In genomic region chr14:61143869-61144268, GRCm38 (mm10) we compare ENCODE assay signal across 9 mouse cellular contexts. TPM values are rescaled to one million over a fixed set of nuclear protein-coding genes. Genes with fewer than 3 reads are reported as not detected.
DNase-seq lines count a peak whose midpoint lies in the region; ATAC-seq and TF ChIP-seq lines count a peak whose summit lies in the region.
"Had no signal": no experiment of that assay in that cellular context is flagged by ENCODE, and none has a peak within 500 bp of the region (broad histone marks: within the 10 kb centered on the region; RNA-seq: fewer than 3 reads in every experiment).

No protein-coding gene starts in this region.

- peak; percentile 67 for DNase-seq in hindbrain, embryonic 11.5 days (ENCODE audit: low spot score)
- DNase-seq in MEL-GATA-1-ER (ENCODE audit: extremely low read depth, low read depth), result peak; percentile 16
- peak; percentile 39 for DNase-seq in embryonic facial prominence, embryonic 14.5 days (ENCODE audit: low spot score)
- DNase-seq in lung, postnatal 0 days (ENCODE audit: low spot score), result peak; percentile 53
- peak; percentile 45 for DNase-seq in thymus, postnatal 0 days (ENCODE audit: low spot score)
- DNase-seq in frontal cortex, postnatal 36 days (ENCODE audit: low spot score in 2 of 2), result no peak
- DNase-seq in layer of hippocampus, postnatal 25 days (ENCODE audit: extremely low spot score in 1 of 2, low spot score in 1 of 2), result no peak

- 33% methylated on average over 11 of the region's 11 CpGs for WGBS in hindbrain, embryonic 11.5 days
- 42% methylated on average over 11 of the region's 11 CpGs for WGBS in hindbrain, embryonic 12.5 days
- WGBS in embryonic facial prominence, embryonic 14.5 days, result 45% methylated on average over 11 of the region's 11 CpGs
- WGBS in lung, postnatal 0 days, result 32% methylated on average over 11 of the region's 11 CpGs

- H3K9ac ChIP-seq in hindbrain, embryonic 11.5 days (ENCODE audit: low read depth, low read length), result no peak overlapping the region
- H3K9ac ChIP-seq in hindbrain, embryonic 12.5 days, result no peak overlapping the region
- no peak overlapping the region for H3K9ac ChIP-seq in embryonic facial prominence, embryonic 14.5 days (ENCODE audit: low read depth, low read length)
- H3K9ac ChIP-seq in lung, postnatal 0 days (replicated peaks; ENCODE audit: low read depth), result no peak overlapping the region
- H3K9ac ChIP-seq: midbrain, embryonic 12.5 days had no signal

- peak; percentile 73 for TF ChIP-seq CTCF in lung, postnatal 0 days (IDR thresholded peaks at IDR 0.05)

- no peaks in the 10 kb centered on the region for H3K9me3 ChIP-seq in hindbrain, embryonic 11.5 days (ENCODE audit: control insufficient read depth, low read length)
- H3K9me3 ChIP-seq in hindbrain, embryonic 12.5 days (replicated peaks), result no peaks in the 10 kb centered on the region
- H3K9me3 ChIP-seq in embryonic facial prominence, embryonic 14.5 days (ENCODE audit: control insufficient read depth, low read length), result no peaks in the 10 kb centered on the region
- H3K9me3 ChIP-seq in lung, postnatal 0 days (ENCODE audit: low read length), result no peaks in the 10 kb centered on the region
- H3K9me3 ChIP-seq: midbrain, embryonic 12.5 days had no signal

- no peak overlapping the region for H3K4me3 ChIP-seq in hindbrain, embryonic 11.5 days (ENCODE audit: low read depth, low read length)
- H3K4me3 ChIP-seq in hindbrain, embryonic 12.5 days, result no peak overlapping the region
- H3K4me3 ChIP-seq in embryonic facial prominence, embryonic 14.5 days (ENCODE audit: low read depth, low read length), result no peak overlapping the region
- H3K4me3 ChIP-seq in lung, postnatal 0 days (ENCODE audit: low read depth, low read length), result no peak overlapping the region
- H3K4me3 ChIP-seq: midbrain, embryonic 12.5 days had no signal

- ATAC-seq in hindbrain, embryonic 11.5 days (ENCODE audit: low FRiP score), result no peak
- no peak for ATAC-seq in hindbrain, embryonic 12.5 days (ENCODE audit: low FRiP score)
- peak; percentile 70; the same call in 1 of the 2 replicates for ATAC-seq in embryonic facial prominence, embryonic 14.5 days (ENCODE audit: low read depth)
- no peak for ATAC-seq in lung, postnatal 0 days

- H3K4me1 ChIP-seq in hindbrain, embryonic 11.5 days (replicated peaks; ENCODE audit: control insufficient read depth, insufficient read depth, low read length), result no peaks in the 10 kb centered on the region
- no peaks in the 10 kb centered on the region; the same call in 1 of the 2 replicates for H3K4me1 ChIP-seq in hindbrain, embryonic 12.5 days
- peaks cover 6% of the 10 kb centered on the region; the same call in 1 of the 2 replicates for H3K4me1 ChIP-seq in embryonic facial prominence, embryonic 14.5 days (ENCODE audit: control insufficient read depth, insufficient read depth, low read length)
- H3K4me1 ChIP-seq in lung, postnatal 0 days (ENCODE audit: insufficient read depth, low read depth, low read length), result no peaks in the 10 kb centered on the region
- H3K4me1 ChIP-seq: midbrain, embryonic 12.5 days had no signal

- no peak overlapping the region for H3K4me2 ChIP-seq in hindbrain, embryonic 11.5 days (replicated peaks; ENCODE audit: low read depth, low read length)
- H3K4me2 ChIP-seq in hindbrain, embryonic 12.5 days (replicated peaks), result no peak overlapping the region
- H3K4me2 ChIP-seq in embryonic facial prominence, embryonic 14.5 days (ENCODE audit: low read depth, low read length), result no peak overlapping the region
- no peak overlapping the region for H3K4me2 ChIP-seq in lung, postnatal 0 days (replicated peaks; ENCODE audit: low read depth, low read length)
- H3K4me2 ChIP-seq: midbrain, embryonic 12.5 days had no signal

- TF ChIP-seq EP300 in lung, postnatal 0 days (IDR thresholded peaks at IDR 0.05), result no peak

- no peaks in the 10 kb centered on the region for H3K27me3 ChIP-seq in hindbrain, embryonic 11.5 days (ENCODE audit: control insufficient read depth, insufficient read depth, low read length)
- peaks cover 9% of the 10 kb centered on the region for H3K27me3 ChIP-seq in hindbrain, embryonic 12.5 days
- H3K27me3 ChIP-seq in embryonic facial prominence, embryonic 14.5 days (replicated peaks; ENCODE audit: control insufficient read depth, insufficient read depth, low read length), result peaks cover 5% of the 10 kb centered on the region; the same call in 1 of the 2 replicates
- no peaks in the 10 kb centered on the region; the same call in 1 of the 2 replicates for H3K27me3 ChIP-seq in lung, postnatal 0 days (replicated peaks; ENCODE audit: insufficient read depth, low read length)

- no peaks in the 10 kb centered on the region for H3K36me3 ChIP-seq in hindbrain, embryonic 11.5 days (ENCODE audit: control insufficient read depth, insufficient read depth, low read length)
- H3K36me3 ChIP-seq in hindbrain, embryonic 12.5 days, result no peaks in the 10 kb centered on the region
- no peaks in the 10 kb centered on the region for H3K36me3 ChIP-seq in embryonic facial prominence, embryonic 14.5 days (ENCODE audit: control insufficient read depth, insufficient read depth, low read length)
- no peaks in the 10 kb centered on the region for H3K36me3 ChIP-seq in lung, postnatal 0 days (ENCODE audit: insufficient read depth, low read length)
- H3K36me3 ChIP-seq: midbrain, embryonic 12.5 days had no signal

- no peak overlapping the region for H3K27ac ChIP-seq in hindbrain, embryonic 11.5 days (ENCODE audit: low read depth, low read length)
- H3K27ac ChIP-seq in hindbrain, embryonic 12.5 days, result no peak overlapping the region
- no peak overlapping the region for H3K27ac ChIP-seq in embryonic facial prominence, embryonic 14.5 days (replicated peaks; ENCODE audit: low read depth, low read length)
- H3K27ac ChIP-seq in lung, postnatal 0 days (ENCODE audit: low read length), result no peak overlapping the region
- H3K27ac ChIP-seq: midbrain, embryonic 12.5 days had no signal

RNA-seq across cellular contexts. Expression of gene Sacs, which starts 5.6 kb away (rescaled TPM):
- 5.8 and 8.3 TPM in 2 replicates for polyA plus RNA-seq in hindbrain, embryonic 11.5 days (2014; fragmentation: Nextera tagmentation; extraction: Ambion mirVana)
- polyA plus RNA-seq in hindbrain, embryonic 12.5 days (2016; fragmentation: Nextera tagmentation; extraction: Ambion mirVana), result 7.1 and 8.3 TPM in 2 replicates
- polyA plus RNA-seq in embryonic facial prominence, embryonic 14.5 days (2014; fragmentation: Nextera tagmentation; extraction: Ambion mirVana), result 5.0 and 5.2 TPM in 2 replicates
- polyA plus RNA-seq in lung, postnatal 0 days (2015; fragmentation: Nextera tagmentation; extraction: Ambion mirVana), result 0.75 and 1.00 TPM in 2 replicates
- 2.4 TPM in 2 replicates for polyA plus RNA-seq in thymus, postnatal 0 days (2015; fragmentation: Nextera tagmentation; extraction: Ambion mirVana)
- 10 to 100 TPM; 54.1 to 58.8 TPM for total RNA-seq in layer of hippocampus, postnatal 25 days (2021)

Comparison
In these comparisons a context has a peak if more than half of its experiments do, and no peak if none do; other contexts are left out.
1. DNase-seq: peak in hindbrain, embryonic 11.5 days (single experiment), MEL-GATA-1-ER (single experiment), embryonic facial prominence, embryonic 14.5 days (single experiment), lung, postnatal 0 days (single experiment) and thymus, postnatal 0 days (single experiment); none in frontal cortex, postnatal 36 days (0 of 2) and layer of hippocampus, postnatal 25 days (0 of 2).